Mouse (Mus musculus): ENCODE measurements around the gene Tfip11.

- TF ChIP-seq CTCF (IDR thresholded peaks at IDR 0.05 in 2 of 3, conservative IDR thresholded peaks at IDR 0.05 in 1 of 3; ENCODE audit: control insufficient read depth in 1 of 3, insufficient read depth in 1 of 3, low read depth in 2 of 3, low read length in 3 of 3, poor library complexity in 1 of 3, severe bottlenecking in 1 of 3) (no peak), HCFC1 (IDR thresholded peaks at IDR 0.05; ENCODE audit: low read depth, low read length) (no peak), MYC (IDR thresholded peaks at IDR 0.05; ENCODE audit: low read depth, low read length) (no peak), SIN3A (IDR thresholded peaks at IDR 0.05; ENCODE audit: low read length) (no peak), RCOR1 (IDR thresholded peaks at IDR 0.05; ENCODE audit: low read depth, low read length) (no peak)
Measured at GRCm38 (mm10) chr5:112384805-112385472, 58.8 kb downstream of the Tfip11 start.
